Mouse (Mus musculus): ENCODE results near the gene Selenov. TPM values are rescaled to one million over a fixed set of nuclear protein-coding genes. Genes with fewer than 3 reads are reported as not detected.

The Selenov gene
- polyA plus RNA-seq (2017; shearing (Covaris generic)): 0.40 TPM

DNA sequence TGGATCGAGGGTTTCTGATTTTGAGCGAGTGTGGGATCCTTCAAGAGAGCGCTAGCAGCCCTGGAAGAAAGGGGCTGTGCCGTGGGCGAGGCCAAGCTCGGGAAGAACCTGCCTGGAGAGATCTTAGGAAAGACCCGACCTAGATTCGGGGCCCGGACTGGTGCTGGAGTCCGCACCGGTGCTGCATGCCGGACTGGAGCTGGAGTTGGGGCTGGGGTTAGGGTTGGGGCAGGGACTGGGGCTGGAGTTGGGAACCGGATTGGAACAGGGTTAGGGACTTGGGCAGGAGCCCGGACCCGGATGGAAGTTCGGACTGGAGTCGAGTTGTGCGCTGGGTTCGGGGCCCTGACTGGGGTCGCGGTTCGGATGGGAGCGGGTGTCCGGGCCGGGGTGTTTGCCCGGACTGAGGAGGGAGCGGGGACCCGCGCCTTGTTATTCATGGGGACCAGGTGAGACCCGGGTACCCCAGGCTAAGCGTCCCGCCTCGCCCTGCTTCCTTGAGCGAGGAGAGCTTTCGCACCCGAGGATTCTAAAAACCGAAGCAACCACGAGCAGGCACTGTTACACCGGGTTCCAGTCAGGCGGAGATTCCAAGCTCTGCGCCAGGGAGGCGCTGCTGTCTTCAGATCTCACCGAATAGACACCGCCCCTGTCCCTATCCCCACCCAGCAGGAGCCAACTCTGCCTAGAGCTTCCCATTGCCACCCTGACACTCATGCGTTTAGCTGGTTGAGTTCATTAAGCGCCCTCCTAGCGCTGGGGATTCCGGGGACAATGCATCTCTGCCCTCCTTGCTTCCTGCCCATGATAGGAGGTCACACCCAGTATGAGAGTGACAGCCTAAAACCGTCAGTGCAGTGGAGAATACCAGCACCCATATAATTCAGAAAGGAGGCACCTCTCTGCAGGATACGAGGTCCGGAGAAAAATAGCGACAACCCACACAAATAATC, at the start of gene Selenov:
Gene Selenov, minus strand, starts transcription at position 549 of the 953 bp plus-strand sequence.

DNA sequence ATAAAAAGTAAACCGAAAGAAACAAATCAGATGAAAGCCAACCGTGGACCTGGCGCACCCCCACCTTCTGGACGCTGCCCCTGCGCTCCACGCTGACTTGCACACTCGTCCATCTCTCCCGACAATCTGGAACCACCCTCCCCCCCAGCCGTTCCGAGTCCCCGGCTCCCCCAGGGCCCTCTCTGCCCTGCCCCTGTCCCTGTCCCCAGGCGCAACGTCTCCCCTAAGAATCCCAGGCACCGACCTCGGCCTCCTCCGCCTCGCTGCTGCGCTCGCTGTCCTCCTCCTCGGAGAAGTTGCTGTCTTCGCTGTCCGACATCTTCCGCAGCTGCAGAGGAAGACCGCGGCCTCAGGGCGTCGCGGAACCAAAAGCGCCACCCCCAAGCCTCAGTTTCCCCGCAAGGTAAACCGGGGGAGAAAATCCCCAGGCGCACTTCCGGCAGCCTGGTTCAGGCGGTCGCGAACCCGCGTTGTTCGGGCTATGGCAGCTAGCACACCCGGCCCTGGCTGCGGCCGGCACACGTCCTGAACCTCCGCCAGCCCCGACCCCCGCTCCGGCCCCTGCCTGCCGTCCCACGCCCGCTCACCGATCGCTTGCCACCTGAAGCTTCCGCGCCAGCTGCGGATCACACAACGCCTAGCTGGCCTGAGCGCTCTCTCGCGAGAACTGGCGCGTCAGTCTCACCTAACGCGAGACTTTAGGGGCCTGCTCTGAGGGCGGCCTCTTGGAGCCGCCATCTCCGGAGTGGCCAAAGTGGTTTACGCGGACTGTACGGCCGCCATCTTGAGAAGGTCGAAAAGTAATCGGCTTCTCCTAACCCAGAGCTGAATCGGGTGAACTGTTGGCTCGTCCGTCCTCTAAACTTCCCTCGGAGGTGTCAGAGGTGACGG, 47.4 kb upstream of the Selenov start, which contains the start of gene Supt5:
Gene Supt5, minus strand, starts transcription at position 639 of the 891 bp plus-strand sequence.

DNA sequence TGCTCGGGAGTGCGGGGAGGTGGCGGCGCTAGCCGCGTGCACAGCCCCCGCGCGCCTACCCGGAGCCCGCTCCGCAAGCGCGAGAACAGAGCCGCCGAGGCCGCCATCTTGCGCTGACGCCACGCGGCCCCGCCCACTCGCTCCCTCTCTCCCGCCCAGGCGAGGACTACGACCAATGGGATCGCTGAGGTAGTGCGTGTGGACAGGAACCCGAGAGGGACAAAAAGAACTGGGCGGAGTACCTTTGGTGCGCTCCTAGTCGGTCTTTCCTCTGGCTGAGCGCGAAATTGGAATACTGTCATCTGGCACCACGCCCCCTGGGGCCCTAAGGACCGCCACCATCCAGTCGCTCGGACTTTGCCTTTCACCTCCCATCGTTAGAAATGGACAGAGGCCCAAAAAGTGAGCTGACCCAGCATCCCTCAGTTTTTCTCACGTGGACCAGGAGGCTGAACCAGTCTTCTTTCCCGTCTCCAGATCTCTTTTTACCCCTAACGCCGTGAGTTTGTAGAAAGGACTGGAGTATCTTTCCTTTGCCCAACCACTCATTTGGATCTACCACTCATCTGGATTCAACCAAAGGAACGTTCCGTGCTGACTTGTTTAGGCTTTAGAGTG, 21.0 kb upstream of the Selenov start, which contains the start of gene Timm50:
Gene Timm50, minus strand, starts transcription at position 147 of the 618 bp plus-strand sequence.

DNA sequence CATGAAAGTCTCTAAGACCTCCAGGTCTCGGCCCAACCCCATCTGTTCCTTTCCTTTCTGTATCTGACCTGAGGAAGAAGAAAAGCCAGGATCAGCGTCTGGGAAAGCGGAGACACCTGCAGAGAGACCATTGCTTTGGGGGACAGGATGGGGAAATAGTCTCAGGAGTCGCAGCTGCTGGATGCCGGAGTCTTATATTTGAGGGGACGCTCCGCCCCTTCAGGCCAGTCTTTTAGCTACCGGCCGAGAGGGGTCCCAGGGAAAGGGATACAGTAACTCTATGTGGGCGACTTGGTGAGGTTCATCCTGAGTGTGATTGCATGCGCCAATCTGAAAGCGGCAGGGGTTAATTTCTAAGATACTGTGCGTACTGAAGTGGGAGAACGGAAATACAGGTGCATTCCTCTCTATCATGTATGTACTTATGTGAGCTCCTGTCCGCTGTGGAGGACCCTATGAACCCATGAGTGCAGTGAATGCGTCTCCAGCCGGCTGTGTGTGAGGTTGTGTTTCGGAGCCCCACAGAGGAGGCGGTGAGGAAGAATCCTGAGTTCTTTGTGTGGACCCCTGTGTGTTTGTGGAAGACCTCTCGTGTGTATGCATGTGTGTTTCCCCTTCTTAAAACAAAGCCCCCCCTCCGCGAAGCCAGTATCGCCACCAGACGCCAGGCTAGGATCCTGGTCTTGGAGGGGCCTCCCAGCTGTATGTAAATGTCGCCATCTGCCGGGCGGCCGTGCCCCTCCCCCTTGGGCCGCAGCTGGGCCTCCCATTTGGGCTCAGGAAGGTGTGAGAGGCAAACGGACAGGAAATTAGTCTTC, 10.8 kb upstream of the Selenov start, which contains the start of gene Dll3:
Gene Dll3, minus strand, starts transcription at position 623 of the 818 bp plus-strand sequence.

DNA sequence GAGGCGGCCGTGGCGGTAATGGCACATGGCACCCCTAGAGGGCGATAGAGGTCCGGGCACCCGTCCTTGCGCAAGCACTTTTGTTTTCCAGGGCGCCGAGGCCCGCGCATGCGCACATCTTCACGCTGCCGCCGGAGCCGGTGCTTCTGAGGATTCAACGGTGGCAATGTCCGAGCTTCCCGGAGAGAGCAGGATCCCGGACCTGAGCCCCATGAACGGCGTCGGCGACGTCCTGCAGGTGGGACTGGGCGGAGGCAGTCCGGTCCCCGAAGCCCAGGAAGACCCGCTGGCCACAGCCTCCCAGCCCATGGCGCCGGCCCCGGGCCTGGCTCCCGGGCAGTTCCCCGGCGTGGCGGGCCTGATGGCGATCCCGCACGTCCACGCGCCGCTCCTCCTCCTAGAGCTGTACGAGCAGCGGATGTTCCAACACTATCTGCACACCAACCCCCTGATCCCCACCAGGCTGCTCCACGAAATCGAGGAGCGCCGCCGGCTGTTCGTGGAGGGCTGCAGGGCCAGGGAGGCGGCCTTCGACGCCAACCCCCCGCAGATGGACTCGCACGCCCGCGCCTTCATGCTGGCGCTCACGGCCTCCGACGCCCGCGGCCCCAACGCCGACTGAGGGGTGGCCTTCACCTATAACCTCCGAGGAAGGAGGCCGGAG, 13.2 kb downstream of the Selenov start, which contains the start of gene Eid2b:
Gene Eid2b, plus strand, starts transcription at position 125 of the 664 bp plus-strand sequence.

DNA sequence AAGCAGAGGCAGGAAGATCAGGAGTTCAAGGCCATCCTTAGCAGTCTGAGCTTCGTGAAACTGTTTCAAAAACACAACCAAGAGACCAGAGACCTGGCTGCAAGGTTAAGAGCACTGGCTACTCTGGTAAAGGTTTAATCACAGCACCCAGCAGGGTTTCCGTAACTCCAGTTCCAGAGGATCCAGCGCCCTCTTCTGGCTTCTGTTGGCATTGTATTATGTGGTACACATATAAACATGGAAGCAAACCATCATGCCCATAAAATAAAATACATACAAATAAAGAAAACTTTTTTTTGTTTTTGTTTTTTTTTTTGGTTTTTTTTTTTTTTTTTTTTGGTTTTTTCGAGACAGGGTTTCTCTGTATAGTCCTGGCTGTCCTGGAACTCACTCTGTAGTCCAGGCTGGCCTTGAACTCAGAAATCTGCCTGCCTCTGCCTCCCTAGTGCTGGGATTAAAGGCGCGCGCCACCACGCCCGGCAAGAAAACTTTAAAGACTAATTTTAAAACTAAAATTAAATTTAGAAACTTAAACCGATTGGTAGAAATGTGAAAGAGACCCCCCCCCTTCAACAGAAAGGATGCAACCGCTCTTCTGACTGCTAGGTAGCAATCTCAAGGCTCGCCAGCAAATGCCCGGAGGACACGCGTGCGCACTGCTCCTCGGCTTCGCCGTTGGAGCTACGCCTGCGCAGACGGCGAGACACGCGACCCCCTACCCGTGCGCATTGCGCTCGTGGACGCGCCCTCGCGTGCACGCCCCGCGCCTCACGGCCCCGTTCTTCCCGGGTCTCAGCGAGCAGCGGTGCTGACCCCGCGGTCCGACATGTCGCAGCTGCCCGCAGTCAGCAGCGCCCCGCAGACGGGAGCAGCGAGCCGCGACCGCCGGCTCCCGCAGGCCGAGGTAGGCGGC, 23.6 kb downstream of the Selenov start, which contains the start of gene Eid2:
Gene Eid2, plus strand, starts transcription at position 753 of the 913 bp plus-strand sequence.

Other genes starting within 250 kb of the Selenov start
- 151 TPM for gene Psmc4, start 241.1 kb downstream of the Selenov start, polyA plus RNA-seq (2017; shearing (Covaris generic))
- 0.55 TPM for gene Fcgbp, start 219.9 kb downstream of the Selenov start, polyA plus RNA-seq (2017; shearing (Covaris generic))
- 0.10 TPM for gene 9530053A07Rik, start 161.7 kb downstream of the Selenov start, polyA plus RNA-seq (2017; shearing (Covaris generic))
- 180 TPM for gene Fbl, start 121.5 kb downstream of the Selenov start, polyA plus RNA-seq (2017; shearing (Covaris generic))
- gene Dyrk1b, start 111.7 kb downstream of the Selenov start, polyA plus RNA-seq (2017; shearing (Covaris generic)): 10.2 TPM
- 13.7 TPM for gene Eid2, start 23.3 kb downstream of the Selenov start, polyA plus RNA-seq (2017; shearing (Covaris generic))
- 0.79 TPM for gene Eid2b, start 13.4 kb downstream of the Selenov start, polyA plus RNA-seq (2017; shearing (Covaris generic))
- gene Dll3, start 11.1 kb upstream of the Selenov start, polyA plus RNA-seq (2017; shearing (Covaris generic)): not detected
- gene Timm50, start 20.9 kb upstream of the Selenov start, polyA plus RNA-seq (2017; shearing (Covaris generic)): 51.7 TPM
- 172 TPM for gene Supt5, start 47.6 kb upstream of the Selenov start, polyA plus RNA-seq (2017; shearing (Covaris generic))
- gene Rps16, start 59.5 kb upstream of the Selenov start, polyA plus RNA-seq (2017; shearing (Covaris generic)): 871 TPM
- 21.7 TPM for gene Plekhg2, start 81.4 kb upstream of the Selenov start, polyA plus RNA-seq (2017; shearing (Covaris generic))
- 606 TPM for gene Zfp36, start 89.1 kb upstream of the Selenov start, polyA plus RNA-seq (2017; shearing (Covaris generic))
- gene Med29, start 101.5 kb upstream of the Selenov start, polyA plus RNA-seq (2017; shearing (Covaris generic)): 20.2 TPM
- 160 TPM for gene Paf1, start 101.8 kb upstream of the Selenov start, polyA plus RNA-seq (2017; shearing (Covaris generic))
- 550 TPM for gene Gmfg, start 146.3 kb upstream of the Selenov start, polyA plus RNA-seq (2017; shearing (Covaris generic))
- 0.88 TPM for gene Lrfn1, start 160.8 kb upstream of the Selenov start, polyA plus RNA-seq (2017; shearing (Covaris generic))
- not detected for gene Ifnl2, start 219.3 kb upstream of the Selenov start, polyA plus RNA-seq (2017; shearing (Covaris generic))
- not detected for gene Ifnl3, start 231.7 kb upstream of the Selenov start, polyA plus RNA-seq (2017; shearing (Covaris generic))
- gene Sycn, start 249.7 kb upstream of the Selenov start, polyA plus RNA-seq (2017; shearing (Covaris generic)): not detected